Mouse (Mus musculus): ENCODE measurements around the gene Safb2. TPM values are rescaled to one million over a fixed set of nuclear protein-coding genes. Genes with fewer than 3 reads are reported as not detected.

The Safb2 gene
- total RNA-seq, 2 experiments from 2014 or later, result 29.7 to 35.6 TPM

DNA sequence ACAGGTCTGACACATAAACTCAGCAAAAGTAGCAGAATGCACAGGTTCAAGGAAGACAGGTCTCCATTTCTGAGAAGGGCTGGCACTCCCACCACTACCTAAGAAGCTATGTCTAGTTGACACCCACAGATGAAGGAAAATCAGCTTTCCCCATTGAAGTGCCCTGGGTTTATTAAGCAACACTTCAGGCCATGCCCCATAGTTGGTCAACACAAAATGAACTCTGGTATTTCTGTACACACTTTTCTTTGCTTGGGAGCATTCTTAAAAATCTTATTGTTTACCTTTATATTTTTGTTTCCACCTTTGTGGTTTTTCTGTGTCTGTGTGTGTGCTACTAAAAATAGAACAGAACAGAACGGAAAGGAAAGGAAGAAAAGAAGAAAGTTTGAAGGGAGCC lies 24.3 kb downstream of the Safb2 start:
- no peak for DNase-seq

- no peak for DNase-seq
These were observed 25.0 kb downstream of the Safb2 start for GRCm38 (mm10) chr17:56559386-56559785.

DNA sequence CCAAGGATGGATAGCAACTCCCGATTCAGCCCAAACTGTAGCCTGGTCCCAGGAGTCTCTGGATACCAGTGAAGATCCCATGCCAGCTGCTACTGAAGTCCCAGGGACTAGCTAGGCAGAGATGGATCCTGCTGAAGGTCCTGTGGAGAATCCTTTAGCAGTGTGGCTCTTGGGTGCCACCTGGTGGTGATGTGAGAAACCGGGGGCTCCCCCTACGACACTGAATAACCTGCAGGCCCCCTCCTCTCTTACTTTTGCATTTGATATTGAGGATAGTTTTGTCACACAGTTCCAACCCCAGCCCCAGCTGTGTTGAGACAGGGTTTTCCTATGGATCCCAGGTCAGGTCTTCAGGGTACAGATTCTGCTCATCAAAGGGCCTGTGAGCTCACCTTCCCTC lies 25.9 kb downstream of the Safb2 start:
- DNase-seq, result peak; percentile 38

GRCm38 (mm10) chr17:56554122-56554551 lies 30.2 kb downstream of the Safb2 start, which contains the start of gene Gm20219:
Gm20219 (minus strand) TSS chr17:56554387.
- DNase-seq, result no peak

- peak; percentile 30 for DNase-seq
These were observed 31.5 kb downstream of the Safb2 start for GRCm38 (mm10) chr17:56552781-56553363.

DNA sequence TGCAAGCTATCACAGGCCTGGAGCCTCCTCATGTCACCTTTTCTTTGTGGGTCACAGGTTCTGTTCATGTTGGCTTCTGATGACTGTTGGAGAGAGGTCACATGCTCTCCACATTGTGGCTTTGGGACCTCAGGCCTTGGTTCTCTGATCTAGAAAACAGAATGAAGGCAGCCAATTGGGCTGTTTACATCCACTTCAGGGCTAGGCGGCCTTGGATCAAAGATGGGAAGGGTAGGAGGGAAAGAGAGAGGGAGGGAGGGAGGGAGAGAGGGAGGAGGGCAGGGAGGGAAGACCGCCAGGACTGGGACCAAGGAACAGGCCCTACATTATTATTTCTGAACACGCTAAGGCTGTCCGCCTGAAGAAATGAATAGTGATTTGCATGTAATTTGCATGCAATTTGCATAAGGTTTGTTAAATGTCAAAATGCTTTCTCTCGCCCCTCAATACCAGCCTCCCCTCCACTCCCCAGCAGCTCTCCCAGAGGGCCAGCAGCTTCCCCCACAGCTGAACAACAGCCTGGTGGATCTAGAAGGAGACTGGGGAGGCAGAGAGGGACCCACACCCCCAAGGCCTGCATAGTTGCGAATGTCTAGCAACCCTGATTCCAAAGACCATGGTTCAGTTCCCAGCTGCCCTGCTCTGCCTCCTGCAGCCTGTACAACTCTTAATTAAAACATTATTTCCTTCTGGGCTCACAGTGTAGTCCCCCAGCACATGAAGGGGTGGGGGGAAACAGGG lies 32.4 kb downstream of the Safb2 start:
- no peak for DNase-seq

- no peak for DNase-seq
These were observed 33.5 kb downstream of the Safb2 start for GRCm38 (mm10) chr17:56550784-56551475.

DNA sequence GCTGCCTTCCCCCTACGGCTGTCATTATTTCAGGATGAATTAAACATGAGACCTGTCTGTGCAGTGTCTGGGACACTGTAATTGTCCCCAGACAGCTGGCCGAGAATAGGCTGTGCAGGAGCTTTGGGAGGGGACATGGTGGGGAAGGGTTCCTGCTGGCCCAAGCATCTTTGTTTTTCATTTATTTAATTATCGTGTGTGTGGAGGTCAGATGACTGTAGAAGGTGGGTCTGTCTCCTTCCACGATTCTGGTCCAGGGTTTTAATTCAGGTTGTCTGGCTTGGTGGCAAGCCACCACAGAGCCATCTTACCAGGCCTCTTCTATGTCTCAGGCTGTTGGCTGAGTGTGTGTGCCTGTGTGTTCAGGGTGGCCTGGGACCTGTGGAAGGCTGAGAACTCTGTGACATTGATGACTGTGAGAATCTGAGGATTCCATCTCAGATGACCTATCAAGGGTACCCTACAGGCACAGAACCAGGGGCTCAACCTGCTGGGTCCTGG lies 35.7 kb downstream of the Safb2 start:
- no peak for DNase-seq

DNA sequence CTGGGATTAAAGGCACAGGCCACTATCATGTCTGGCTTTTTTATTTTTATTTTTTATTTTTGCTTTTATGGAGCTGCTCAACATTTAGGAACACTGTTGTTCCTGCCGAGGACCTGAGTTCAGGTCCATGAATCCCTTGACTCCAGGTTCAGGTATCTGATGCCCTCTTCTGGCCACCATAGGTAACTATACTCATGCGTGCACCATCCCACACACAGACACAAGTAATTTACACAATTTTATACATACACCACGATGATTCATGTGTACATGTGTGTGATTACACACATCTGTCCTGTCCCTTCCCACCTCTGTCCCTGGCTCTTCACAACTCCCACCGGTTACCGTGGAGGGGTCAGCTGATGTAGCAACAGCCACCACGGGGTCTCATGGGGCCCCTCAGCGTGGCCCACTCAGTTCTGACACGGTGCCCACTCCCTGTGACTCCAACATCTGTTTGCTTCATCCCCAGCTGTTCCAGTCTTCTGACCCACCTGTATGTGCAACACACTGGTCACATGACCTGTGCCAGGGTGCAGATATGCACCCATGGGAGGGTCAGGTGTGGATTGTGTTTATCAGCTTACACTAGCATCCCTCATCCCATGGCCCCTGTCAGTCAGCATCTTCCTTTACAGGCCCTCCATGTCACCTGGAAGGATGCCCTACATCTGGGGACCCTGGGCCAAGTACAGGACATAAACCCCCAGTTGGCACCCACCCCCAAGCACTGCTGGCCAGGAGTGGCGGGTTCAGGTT lies 36.4 kb downstream of the Safb2 start:
- no peak for DNase-seq

GRCm38 (mm10) chr17:56547116-56547845 lies 37.1 kb downstream of the Safb2 start:
- DNase-seq, result peak; percentile 49

- no peak for DNase-seq
These were observed 37.8 kb downstream of the Safb2 start for GRCm38 (mm10) chr17:56546576-56546975.

DNA sequence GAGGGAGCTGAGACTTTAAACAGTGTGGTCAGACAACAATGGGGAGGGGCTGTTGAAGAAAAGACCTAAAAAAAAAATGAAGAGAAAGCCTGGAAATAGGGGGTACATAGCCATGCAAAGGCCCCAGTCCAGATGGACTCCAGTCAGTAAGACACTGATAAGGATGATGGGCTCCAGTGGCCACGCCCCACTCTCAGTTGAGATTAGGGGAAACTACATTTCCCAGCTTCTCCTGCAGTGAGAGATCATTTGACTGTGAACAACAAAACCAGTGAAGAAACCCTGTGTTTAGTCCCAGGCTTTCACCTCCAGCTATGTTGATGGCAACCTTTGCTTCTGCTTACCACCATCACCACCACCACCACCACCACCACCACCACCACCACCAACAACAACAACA lies 38.4 kb downstream of the Safb2 start:
- DNase-seq, result no peak

GRCm38 (mm10) chr17:56544699-56545387 lies 39.5 kb downstream of the Safb2 start:
- no peak for DNase-seq

DNA sequence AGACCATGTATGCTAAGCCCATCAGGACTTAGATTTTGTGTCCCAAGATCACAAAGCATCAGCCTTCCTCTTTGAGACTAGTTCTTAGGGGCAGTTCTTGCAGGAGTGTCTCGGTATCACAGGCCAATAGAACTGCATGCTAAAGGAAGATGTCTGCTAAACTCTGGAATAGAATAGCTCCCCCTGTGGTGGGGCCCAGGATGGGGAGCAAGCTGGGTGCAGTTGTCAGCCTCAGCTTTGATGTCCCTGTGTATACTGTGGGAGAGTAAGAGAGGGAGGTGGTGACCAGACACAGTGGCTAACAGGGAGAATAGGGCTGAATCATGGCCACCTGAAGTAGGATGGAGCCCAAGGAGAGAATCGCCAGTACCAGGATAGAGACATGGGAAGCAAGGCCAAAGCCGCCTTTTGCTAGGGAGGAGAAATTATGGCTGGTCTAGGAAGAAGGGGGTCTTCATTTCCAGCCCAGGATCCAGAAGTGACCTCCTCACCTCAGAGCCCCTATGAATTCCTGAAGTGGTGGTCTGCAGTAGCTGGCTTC lies 40.6 kb downstream of the Safb2 start:
- DNase-seq, result no peak

GRCm38 (mm10) chr17:56542736-56543135 lies 41.6 kb downstream of the Safb2 start:
- DNase-seq, result no peak

- no peak for DNase-seq
These were observed 43.8 kb downstream of the Safb2 start for GRCm38 (mm10) chr17:56540562-56540975.

DNA sequence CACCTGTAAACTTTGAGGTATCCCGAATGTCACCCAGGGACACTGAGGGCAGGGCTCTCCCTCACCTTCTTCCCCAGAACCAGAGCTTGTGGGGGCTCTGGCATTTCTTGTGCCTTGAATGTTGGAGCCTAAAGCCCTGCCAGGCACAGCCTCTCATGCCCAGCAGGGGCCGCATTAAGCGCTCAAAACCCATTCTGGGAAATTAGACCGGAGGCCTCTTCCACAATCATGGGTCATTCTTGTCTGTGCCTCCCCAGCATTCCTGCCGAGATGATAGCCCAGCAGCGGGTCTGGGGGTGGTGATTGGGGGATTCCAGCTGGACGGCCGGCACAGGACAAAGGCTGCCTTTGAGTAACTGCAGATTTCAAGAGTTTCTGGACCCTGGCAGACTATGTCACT lies 46.5 kb downstream of the Safb2 start:
- no peak for DNase-seq

DNA sequence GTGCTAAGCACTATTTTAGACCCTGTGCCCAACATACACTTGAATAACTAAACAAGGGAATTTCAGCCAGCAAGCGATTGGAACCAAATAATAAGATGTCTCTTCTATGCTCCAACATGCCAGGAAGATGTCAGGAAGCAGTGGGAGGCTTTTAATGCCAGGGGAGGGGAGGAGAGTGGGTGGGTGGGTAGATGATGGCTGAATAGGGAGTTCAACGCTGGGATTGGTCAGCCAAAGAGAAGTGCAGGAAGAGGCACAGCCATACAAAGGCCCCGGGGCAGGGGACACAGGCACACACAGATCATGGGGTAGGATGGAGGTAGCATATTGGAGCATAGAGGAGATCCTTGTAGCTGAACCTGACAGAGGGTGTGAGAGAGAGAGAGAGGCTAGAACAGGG lies 47.5 kb downstream of the Safb2 start:
- DNase-seq, result no peak

DNA sequence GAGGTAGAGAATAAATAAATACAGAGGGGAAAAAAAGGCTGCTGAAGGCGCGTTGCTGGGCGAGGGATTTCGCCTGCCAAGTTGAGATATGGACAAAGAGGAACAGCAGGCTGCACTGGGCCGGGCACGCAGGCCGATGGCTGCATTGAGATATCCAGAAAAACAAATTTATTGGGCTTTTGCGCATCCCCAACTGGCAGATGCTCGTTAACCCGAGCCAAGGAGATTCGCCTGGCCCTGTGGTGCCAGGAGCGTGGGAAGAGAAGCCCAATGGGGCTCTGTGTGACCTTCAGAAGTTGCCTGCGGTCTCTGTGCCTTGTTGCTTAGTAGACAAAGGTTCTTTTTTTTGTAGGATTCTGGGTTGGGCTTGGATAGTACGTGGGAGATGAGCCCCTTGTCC lies 48.2 kb downstream of the Safb2 start:
- no peak for DNase-seq

DNA sequence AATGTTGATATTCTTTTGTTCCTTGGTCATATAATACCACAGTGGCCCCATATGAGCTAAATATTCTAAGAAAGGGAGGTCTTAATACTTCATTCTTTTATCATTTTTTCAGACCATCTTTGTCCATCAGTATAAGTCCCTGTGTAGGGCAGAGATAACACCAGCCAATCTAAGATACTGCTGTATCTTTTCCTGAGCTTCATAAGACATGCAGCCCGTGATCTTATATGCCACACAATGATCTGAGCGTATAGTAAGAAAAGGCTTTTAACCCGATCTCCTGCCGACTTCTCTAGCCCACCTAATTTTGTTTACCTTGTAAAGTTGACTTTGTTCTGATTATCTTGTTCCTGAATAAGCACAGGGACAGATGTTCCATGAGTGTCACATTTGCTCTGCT lies 59.4 kb downstream of the Safb2 start:
- DNase-seq, result no peak

DNA sequence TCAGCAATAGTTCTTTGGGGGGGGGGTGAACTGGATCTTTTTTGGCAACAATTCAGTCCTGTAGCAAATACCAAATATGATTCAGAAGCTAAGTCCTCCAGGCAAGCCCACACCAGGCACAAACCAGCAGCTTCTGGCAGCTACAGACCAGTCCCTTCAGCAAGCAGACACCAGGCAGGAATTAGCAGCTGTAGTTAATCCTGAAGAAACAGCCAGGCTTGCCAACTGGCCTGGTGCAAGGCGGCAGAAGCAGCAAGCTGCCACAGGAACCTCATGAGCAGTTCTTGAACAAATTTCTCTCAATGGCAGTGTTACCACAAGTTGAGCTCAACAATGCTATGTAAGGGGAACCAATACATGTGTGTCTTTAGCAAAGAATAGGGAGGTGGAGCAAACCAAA lies 61.6 kb downstream of the Safb2 start:
- no peak for DNase-seq

All from gastrocnemius, postnatal 25 days (tissue).